Mouse (Mus musculus) forebrain, embryonic 11.5 days (tissue): ENCODE measurements around the gene Vapb. TPM values are rescaled to one million over a fixed set of nuclear protein-coding genes. Genes with fewer than 3 reads are reported as not detected.
A peak's percentile ranks its signal among the peaks of the same experiment; 100 is the strongest.

Experiments used
- ATAC-seq: fragments of 200-750 bp; cut with Nextera tagmentation; replicated peaks from 2 replicates; pipeline ENCODE4 v1.8.0; 2017; ENCODE audit warnings: moderate TSS enrichment; ENCODE audit not compliant: low FRiP score
- DNase-seq: peaks from one replicate; pipeline ENCODE4 v3.0.0-alpha.2; 2017; ENCODE audit warnings: low spot score
- H3K27ac ChIP-seq: fragments of 300-500 bp; sonication (generic); 2 replicates; pipeline ENCODE4 v1.5.1; 2014; ENCODE audit warnings: low read depth, low read length
- H3K27me3 ChIP-seq: fragments of 300-500 bp; sonication (generic); 2 replicates; pipeline ENCODE4 v1.6.1; 2014; ENCODE audit warnings: mild to moderate bottlenecking, low read length, mixed read lengths; ENCODE audit not compliant: control insufficient read depth, insufficient read depth
- H3K36me3 ChIP-seq: fragments of 300-500 bp; sonication (generic); 2 replicates; pipeline ENCODE4 v1.6.1; 2014; ENCODE audit warnings: mild to moderate bottlenecking, low read length, moderate library complexity, mixed read lengths; ENCODE audit not compliant: control insufficient read depth, insufficient read depth
- H3K4me1 ChIP-seq: fragments of 300-500 bp; sonication (generic); replicated peaks from 2 replicates; pipeline ENCODE4 v1.6.1; 2014; ENCODE audit warnings: low read length, mixed read lengths; ENCODE audit not compliant: control insufficient read depth, insufficient read depth
- H3K4me2 ChIP-seq: fragments of 300-500 bp; sonication (generic); 2 replicates; pipeline ENCODE4 v1.6.1; 2014; ENCODE audit warnings: low read depth, mild to moderate bottlenecking, low read length, moderate library complexity, mixed read lengths; ENCODE audit not compliant: severe bottlenecking
- H3K4me3 ChIP-seq: fragments of 300-500 bp; sonication (generic); 2 replicates; pipeline ENCODE4 v1.5.1; 2014; ENCODE audit warnings: low read depth, low read length
- H3K9ac ChIP-seq: fragments of 300-500 bp; sonication (generic); 2 replicates; pipeline ENCODE4 v1.6.1; 2014; ENCODE audit warnings: low read length
- H3K9me3 ChIP-seq: fragments of 300-500 bp; sonication (generic); 2 replicates; pipeline ENCODE4 v1.6.1; 2016; ENCODE audit warnings: low read length, mixed read lengths; ENCODE audit not compliant: control insufficient read depth
- WGBS: fragments of 180-500 bp; shearing (Covaris S2); extraction: QIAGEN DNeasy Blood & Tissue Kit; methylation state at CpG from one replicate; pipeline ENCODE4 v1.1.7; 2014; 5-methylcytosine and 5-hydroxymethylcytosine counted together
- polyA plus RNA-seq: library from polyadenylated mRNA; unstranded; fragments of >200 nt; fragmentation: Nextera tagmentation; extraction: Ambion mirVana; gene quantifications from 2 replicates; pipeline ENCODE4 v1.2.1, GENCODE M21; 2014

Vapb gene
- polyA plus RNA-seq, 1 experiment from 2014 or later, result 11.5 TPM

DNA sequence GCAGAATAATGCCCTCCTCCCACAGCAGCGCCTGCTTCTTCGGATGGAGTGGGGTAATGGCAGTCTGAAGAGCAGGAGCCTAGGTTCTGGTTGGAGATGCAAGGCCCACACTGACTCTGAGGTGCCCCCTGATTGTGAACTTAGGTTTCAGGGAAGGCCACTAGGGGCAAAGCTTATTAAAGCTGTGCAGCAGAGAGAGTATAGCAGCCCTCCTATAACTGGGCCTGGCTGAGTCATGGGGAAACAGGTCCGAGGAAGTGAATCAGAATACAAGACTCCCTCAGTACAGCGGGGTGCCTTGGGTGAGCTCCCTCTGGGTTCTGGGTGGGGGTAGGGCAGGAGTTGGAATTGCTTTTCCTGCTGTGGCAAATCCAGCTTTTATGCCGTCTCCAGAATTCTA lies 33.3 kb downstream of the Vapb start:
- Histone ChIP-seq H3K9ac (no peak overlapping the region), H3K36me3 (no peaks in the 10 kb centered on the region; the same call in 1 of the 2 replicates), H3K4me3 (no peak overlapping the region), H3K9me3 (no peaks in the 10 kb centered on the region), H3K4me2 (no peak overlapping the region), H3K27me3 (no peaks in the 10 kb centered on the region), H3K4me1 (peaks cover 19% of the 10 kb centered on the region), H3K27ac (no peak overlapping the region)
- ATAC-seq (no peak), DNase-seq (no peak)
- WGBS, result 70% methylated on average over 5 of the region's 5 CpGs

DNA sequence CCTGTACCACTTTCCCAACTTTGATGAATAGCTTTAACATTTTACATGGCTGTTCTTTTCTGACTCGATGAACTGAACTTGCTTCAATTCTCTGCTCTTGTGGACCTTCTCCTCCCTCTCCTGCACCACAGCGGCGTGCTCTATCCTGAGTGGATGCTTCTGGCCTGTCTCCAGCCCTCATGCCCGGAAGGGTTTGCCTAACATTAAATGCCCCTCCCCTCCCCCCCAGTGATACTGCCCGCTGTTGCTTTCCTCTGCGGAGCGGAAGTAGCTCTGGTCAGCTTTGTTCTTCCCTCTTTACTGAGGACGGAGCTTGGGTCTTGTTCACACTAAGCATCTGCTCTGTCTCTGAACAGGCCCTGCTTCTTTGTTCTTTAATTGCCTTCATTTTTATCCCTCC lies 34.4 kb downstream of the Vapb start:
- H3K9ac ChIP-seq, result no peak overlapping the region
- H3K36me3 ChIP-seq, result no peaks in the 10 kb centered on the region; the same call in 1 of the 2 replicates
- no peaks in the 10 kb centered on the region for H3K9me3 ChIP-seq
- DNase-seq (no peak), ATAC-seq (peak; percentile 25; the same call in 1 of the 2 replicates)
- WGBS, result 48% methylated on average over 8 of the region's 8 CpGs
- H3K27me3 ChIP-seq, result no peaks in the 10 kb centered on the region
- H3K4me3 ChIP-seq, result no peak overlapping the region
- peak overlapping the region; percentile 9; the same call in 1 of the 2 replicates for H3K27ac ChIP-seq
- peaks cover 27% of the 10 kb centered on the region for H3K4me1 ChIP-seq
- H3K4me2 ChIP-seq, result no peak overlapping the region

DNA sequence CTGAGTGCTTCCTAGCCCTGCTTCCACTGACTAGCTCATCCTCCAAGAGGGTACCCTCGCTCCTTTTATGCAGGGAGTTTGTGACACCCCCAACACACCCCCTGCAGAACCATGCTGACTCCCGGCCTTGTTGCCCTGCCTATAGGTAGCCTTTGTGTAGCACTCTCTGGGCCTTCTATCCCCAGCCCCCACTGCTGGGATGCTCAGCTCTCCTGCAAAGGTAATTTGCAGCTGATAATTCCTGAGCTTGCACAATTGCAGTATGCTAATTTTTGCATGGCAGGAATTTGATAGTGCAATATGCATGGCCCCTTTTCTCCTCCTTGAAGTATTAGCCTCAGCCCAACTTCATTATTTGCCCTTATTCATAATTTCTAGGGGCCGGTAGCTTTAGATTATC lies 38.2 kb downstream of the Vapb start:
- Histone ChIP-seq H3K9ac (peak overlapping the region; percentile 24), H3K4me1 (peaks cover 24% of the 10 kb centered on the region)
- ATAC-seq, result 0 out of 2 replicates have a peak, but pooled peaks have one; percentile 19

DNA sequence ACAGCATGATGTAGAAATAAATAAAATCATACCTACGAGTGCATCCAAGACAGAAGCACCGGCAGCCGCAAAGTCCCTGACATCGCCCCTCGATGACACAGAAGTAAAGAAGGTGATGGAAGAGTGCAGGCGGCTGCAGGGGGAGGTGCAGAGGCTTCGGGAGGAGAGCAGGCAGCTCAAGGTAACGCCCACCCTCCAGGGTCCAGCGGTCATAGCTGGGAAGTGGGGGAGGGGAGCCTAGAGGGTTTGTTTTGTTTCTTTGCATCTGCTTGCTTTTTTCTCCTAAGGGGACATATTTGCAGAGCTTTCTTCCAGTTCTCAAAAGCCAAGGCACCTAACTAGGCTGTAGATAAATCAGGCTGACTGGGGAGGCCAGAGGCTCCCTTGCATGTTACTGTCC lies 38.8 kb downstream of the Vapb start:
- no peaks in the 10 kb centered on the region for H3K9me3 ChIP-seq
- peak overlapping the region; percentile 62 for H3K27ac ChIP-seq
- H3K4me3 ChIP-seq, result no peak overlapping the region
- H3K9ac ChIP-seq, result no peak overlapping the region
- H3K4me1 ChIP-seq, result peaks cover 24% of the 10 kb centered on the region
- no peaks in the 10 kb centered on the region; the same call in 1 of the 2 replicates for H3K36me3 ChIP-seq
- no peak overlapping the region for H3K4me2 ChIP-seq
- ATAC-seq (peak; percentile 59; the same call in 1 of the 2 replicates), DNase-seq (peak; percentile 68)
- no peaks in the 10 kb centered on the region for H3K27me3 ChIP-seq
- WGBS, result 12% methylated on average over 9 of the region's 9 CpGs

More for the DNA sequence above, 38.2 kb downstream of the Vapb start:
- H3K9me3 ChIP-seq, result no peaks in the 10 kb centered on the region
- DNase-seq, result no peak
- H3K36me3 ChIP-seq, result no peaks in the 10 kb centered on the region; the same call in 1 of the 2 replicates
- 37% methylated on average over 3 of the region's 3 CpGs for WGBS
- no peaks in the 10 kb centered on the region for H3K27me3 ChIP-seq
- no peak overlapping the region for H3K4me2 ChIP-seq
- H3K4me3 ChIP-seq, result no peak overlapping the region
- peak overlapping the region; percentile 50 for H3K27ac ChIP-seq

DNA sequence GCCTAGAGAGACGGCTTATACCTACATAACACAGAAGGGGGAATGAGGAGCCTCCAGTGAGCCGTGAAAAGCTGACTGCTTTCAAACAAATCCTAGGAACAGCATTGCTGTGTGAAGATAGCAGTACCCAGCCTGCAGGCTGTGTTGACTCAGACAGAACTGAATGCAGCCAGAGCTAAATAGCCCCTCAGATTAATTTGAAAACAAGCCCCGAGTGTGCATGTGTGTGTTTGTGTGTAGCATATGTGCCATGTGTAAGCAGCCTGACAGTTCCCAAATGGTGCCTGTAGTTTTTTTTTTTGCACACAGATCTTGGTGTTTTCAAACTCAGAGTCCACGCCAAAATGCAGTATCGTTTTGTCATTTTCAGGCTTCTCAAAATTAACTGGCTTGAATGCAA lies 43.6 kb downstream of the Vapb start:
- Histone ChIP-seq H3K36me3 (no peaks in the 10 kb centered on the region; the same call in 1 of the 2 replicates), H3K4me2 (no peak overlapping the region), H3K4me3 (no peak overlapping the region), H3K27ac (no peak overlapping the region), H3K9ac (no peak overlapping the region), H3K4me1 (peaks cover 5% of the 10 kb centered on the region; the same call in 1 of the 2 replicates), H3K9me3 (no peaks in the 10 kb centered on the region), H3K27me3 (no peaks in the 10 kb centered on the region)
- no peak for DNase-seq
- WGBS, result 79% methylated on average over 5 of the region's 5 CpGs
- ATAC-seq, result no peak

DNA sequence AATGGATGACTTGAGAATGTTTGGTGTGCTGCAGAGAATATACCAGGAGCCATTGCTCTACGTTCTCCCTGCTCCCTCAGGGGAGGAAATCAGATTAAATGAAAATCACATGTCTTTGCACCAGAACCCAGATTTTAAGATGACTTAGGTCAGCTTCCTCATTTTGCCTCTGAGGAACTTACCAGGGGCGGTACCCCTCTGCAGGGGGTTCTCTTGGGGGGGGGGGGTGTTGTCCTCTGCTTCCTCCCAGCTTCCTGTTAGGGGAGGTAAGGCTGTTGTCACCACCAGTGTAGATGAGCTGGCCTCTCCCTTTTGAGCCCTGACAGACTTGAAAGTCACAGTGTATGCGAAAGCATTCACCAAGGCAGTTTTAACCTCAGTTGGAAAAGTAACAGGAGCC lies 47.1 kb downstream of the Vapb start:
- Histone ChIP-seq H3K9me3 (no peaks in the 10 kb centered on the region), H3K27me3 (no peaks in the 10 kb centered on the region), H3K9ac (no peak overlapping the region), H3K4me1 (no peaks in the 10 kb centered on the region), H3K4me3 (no peak overlapping the region), H3K27ac (no peak overlapping the region), H3K4me2 (no peak overlapping the region), H3K36me3 (no peaks in the 10 kb centered on the region; the same call in 1 of the 2 replicates)
- DNase-seq (no peak), ATAC-seq (no peak)
- WGBS, result 78% methylated on average over 3 of the region's 3 CpGs

DNA sequence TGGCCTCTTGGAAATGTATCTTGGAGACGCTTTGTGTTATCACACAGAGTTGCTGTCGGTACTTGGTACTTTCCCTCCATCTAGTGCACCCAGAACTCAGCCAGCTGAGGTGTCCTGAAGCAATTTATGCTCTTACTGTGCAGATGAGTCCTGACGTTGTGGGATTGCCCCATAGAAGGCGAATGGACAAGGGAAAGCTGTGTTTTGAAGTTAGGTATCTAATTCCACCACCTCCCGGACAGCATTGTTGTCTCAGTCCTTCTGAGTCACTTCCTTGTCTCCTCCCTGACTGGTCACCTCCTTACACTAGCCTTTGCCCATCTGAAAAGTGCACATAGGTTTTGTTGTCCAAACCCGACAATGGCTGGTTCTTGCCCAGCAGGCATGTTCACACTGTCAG lies 47.6 kb downstream of the Vapb start:
- Histone ChIP-seq H3K4me3 (no peak overlapping the region), H3K27ac (no peak overlapping the region), H3K36me3 (no peaks in the 10 kb centered on the region; the same call in 1 of the 2 replicates), H3K27me3 (no peaks in the 10 kb centered on the region), H3K9me3 (no peaks in the 10 kb centered on the region), H3K4me1 (peaks cover 4% of the 10 kb centered on the region; the same call in 1 of the 2 replicates), H3K4me2 (no peak overlapping the region), H3K9ac (no peak overlapping the region)
- ATAC-seq (no peak), DNase-seq (no peak)
- 83% methylated on average over 6 of the region's 6 CpGs for WGBS

DNA sequence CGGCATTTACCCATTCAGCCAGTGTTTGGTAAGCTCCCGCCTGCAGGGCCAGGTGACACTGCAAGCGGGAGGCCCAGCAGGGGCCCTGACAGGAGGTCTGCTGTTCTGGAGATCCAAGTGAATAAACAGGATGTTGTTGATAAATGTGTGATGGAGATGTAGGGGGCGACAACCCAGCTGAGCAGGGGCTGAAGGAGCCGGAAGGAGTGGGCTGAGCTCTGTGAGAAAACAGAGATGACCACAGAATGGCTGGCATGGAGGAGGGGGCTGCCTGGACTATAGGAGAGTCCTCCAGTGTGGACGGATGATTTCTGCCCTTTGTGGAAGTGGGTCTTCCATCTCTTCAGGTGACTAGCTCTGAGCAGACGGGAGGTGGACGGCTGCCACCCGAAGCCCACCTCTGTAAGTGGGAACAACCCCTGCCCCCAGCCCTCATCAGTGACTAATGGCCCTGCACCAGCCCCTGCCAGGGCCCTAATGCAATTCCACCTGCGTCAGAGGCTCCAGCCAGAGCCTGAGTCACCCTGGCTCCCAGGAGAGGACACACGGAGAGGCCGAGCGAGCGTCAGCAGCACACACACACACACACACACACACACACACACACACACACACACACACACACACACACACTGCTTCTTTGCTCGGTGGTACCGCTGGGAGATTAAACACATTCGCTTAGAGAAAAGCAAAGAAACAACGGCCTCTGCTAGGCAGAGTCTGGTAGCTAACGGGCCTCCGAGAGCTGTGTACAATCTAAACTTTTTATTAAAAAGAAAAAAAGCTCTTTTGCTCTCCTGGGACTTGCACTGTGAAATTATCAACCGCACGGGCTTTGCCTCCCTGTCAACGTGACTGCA lies 52.9 kb downstream of the Vapb start:
- H3K9ac ChIP-seq, result no peak overlapping the region
- H3K27ac ChIP-seq, result peak overlapping the region; percentile 41; the same call in 1 of the 2 replicates
- 16% methylated on average over 23 of the region's 23 CpGs for WGBS
- ATAC-seq, result peak; percentile 65
- no peaks in the 10 kb centered on the region for H3K9me3 ChIP-seq
- peaks cover 13% of the 10 kb centered on the region; the same call in 1 of the 2 replicates for H3K4me1 ChIP-seq
- no peaks in the 10 kb centered on the region for H3K36me3 ChIP-seq
- H3K4me3 ChIP-seq, result no peak overlapping the region
- H3K27me3 ChIP-seq, result no peaks in the 10 kb centered on the region
- no peak overlapping the region for H3K4me2 ChIP-seq
- DNase-seq, result peak; percentile 68
